Mouse (Mus musculus): Measurements from ENCODE around the gene Dcaf17.

Dcaf17 gene

DNA sequence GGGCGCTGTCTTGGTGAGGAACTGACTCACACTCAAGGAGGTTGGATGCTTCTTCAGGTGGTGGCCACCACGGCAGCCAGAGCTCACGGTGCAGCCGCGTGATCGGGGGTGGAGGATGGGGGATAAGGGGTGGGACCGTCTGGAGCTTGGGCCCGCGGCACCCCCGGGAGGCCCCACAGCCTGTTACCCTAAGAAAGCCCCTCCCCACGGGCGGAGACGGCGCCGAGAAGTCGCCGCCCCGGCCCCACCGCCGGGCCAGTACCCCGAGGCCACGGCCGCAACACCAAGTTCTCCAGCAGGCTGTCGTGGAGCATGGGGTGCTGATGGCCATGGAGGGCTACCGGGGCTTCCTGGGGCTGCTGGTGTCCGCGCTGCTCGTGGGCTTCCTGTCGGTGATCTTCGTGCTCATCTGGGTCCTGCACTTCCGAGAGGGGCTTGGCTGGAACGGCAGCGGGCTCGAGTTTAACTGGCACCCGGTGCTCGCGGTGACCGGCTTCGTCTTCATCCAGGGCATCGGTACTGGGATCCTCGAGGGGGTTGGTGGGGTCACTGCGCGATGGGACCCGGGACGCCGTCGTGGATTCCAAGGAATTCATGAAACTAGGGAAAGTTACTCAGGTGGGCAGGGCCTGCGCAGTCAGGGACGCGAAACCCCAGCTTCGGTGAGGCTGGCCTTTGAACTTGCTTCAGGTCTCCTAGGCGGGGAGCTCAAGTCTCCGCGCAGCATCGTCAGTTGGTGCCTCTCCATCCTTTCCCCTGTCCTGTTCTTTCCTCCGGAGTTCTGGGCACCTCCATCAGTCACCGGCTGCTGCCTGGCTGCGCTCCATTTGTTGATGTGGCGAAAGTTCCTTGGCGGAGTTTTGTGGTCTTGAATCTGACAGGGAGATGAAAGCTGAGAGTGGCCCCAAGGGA, 62.9 kb downstream of the Dcaf17 start, which contains the start of gene Cybrd1:
Gene Cybrd1 (plus strand): TSS at position 127 of the 912 bp plus-strand sequence.
- DNase-seq (ENCODE audit: extremely low read depth, insufficient read length, low spot score): peak; percentile 10

DNA sequence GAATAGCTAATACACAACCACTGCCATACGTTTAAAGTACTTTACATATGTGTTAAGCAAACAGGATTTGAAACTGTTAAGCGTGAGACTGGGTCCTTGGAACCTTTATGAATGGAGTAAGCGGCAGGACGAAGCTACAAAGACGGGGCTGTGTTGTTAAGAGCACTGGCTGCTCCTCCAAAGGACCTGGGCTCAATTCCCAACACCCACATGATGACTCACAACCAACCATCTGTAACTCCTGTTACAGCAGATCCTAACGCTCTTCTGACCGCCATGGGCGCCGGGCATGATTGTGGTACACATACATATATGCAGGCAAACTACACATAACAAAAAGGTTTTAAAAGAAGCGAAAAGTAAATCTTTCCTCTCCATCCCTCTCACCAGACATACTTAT, 65.7 kb downstream of the Dcaf17 start:
- DNase-seq (ENCODE audit: extremely low read depth, insufficient read length, low spot score): peak; percentile 9

DNA sequence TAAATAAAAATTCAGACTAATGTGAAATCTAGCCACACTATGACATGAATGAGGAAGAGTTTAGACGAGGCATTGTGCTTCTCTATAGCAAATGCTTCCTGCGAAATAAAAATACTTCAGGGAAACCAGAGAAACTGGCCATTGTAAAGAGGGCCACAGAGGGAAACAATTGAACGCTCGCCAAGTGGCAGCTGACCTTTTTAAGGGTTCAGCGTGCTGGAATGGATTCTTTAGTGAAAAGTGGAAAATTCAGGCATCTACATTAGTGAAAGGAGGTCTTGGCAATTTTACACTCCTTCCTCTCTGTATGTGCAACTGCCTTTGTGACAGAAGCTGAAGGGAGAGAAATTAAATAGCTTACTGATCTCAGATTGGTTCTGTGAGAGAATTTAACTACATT, 66.3 kb downstream of the Dcaf17 start:
- DNase-seq (ENCODE audit: extremely low read depth, insufficient read length, low spot score): no peak

DNA sequence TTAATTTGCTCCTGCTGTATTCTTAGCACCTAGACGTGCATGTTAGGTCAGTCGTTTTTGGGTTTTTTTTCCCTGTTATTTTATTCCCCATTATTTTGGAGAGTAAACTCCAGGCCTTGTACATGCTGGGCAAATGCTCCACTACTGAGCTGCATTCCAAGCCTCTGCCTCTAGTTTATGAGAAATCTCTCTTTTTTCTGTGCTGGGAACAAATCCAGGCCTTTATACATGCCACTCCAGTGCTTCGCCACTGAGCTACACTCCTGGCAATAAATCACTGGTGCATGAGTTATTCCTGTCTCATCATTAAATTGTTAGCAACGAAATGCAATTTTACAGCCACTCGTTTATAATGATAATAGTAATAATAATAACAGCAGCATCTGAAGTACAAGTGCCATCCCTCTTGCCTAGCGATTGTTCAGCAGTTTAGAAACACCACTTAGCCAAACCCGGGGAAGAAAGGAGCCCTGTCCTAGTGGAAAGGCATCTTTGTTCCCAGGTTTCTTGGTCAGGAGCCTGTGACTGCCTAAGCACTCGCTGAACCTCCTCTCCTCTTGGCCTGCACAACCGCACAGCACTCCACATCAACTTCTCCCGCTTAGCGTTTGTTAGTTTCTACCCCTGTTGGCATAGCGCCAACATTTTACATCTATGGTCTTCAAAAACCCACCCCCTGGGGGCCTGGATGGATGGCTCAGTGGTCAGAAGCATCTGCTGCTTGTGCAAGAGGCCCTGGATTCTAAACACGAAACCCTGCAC, 67.3 kb downstream of the Dcaf17 start:
- DNase-seq (ENCODE audit: extremely low read depth, insufficient read length, low spot score): no peak

DNA sequence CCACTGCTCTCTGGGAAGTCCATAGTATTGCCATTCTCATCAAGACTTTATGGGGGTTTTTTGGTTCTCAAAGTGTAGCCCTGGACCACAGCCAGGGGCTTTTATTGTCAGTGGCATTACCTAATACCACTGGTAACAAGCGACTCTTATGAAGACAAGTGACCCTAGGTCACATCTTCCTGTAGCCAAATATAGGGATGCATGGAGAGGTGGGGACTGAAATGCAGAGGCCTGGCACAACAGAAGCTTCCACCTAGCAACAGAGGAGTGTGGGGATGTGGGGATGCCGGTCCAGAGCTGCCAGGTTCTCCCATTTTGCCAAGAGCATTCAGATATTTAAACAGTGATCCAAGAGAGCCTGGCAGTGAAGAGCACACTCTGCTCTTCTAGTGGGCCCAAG, 68.5 kb downstream of the Dcaf17 start:
- no peak for DNase-seq (ENCODE audit: extremely low read depth, insufficient read length, low spot score)

DNA sequence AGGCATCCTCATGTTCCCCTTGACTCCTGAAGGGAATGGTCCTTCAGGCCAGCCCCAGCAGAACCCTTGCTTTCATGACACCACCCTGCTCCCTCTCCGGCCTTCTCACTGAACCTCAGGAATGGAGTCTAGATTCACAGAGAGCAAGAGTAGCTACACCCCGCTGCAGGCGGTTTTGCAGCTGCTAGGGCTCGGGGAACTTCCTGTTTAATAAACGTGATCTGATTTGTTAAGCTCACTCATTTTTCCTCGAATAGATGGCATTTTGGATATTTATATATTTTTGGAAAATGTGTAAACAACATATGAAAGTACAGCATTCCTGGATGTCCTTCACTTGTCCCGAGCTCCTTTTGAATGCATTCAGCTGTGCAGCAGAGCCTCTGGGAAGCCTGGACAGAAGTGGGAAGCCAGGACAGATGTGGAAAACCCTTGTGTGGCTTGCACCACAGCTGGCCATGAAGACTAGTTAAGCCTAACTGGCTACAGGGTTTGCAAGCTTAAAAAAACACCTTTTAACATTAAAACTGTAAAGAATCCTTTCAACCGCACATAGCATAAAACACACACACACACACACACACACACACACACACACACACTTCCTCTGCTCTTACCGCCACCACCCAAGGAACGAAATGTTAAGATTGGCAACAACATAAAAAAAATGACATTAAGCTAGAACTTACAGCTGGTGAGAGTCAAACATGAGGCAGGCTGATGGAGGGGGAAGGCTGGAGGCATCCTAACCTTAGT, 72.8 kb downstream of the Dcaf17 start:
- no peak for DNase-seq (ENCODE audit: extremely low read depth, insufficient read length, low spot score)

DNA sequence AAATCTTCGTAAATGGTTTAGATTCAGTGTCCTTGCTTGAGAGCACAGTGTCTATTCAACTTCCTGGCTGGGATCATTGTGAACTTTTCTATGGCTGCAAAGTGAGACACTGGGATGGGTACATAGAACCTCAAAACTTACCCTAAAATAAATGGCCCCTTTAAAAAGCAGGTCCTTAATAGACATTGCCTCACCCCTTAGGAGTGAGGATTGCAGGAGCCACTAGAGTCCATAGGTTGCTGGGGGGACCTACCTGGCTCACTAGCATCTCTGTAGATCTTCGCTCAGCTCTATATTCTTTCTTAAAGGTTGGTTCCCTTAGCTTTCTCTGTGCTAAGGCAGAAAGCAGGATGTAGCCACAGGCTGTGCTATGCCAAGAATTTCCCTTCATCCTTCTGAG, 75.2 kb downstream of the Dcaf17 start:
- no peak for DNase-seq (ENCODE audit: extremely low read depth, insufficient read length, low spot score)

DNA sequence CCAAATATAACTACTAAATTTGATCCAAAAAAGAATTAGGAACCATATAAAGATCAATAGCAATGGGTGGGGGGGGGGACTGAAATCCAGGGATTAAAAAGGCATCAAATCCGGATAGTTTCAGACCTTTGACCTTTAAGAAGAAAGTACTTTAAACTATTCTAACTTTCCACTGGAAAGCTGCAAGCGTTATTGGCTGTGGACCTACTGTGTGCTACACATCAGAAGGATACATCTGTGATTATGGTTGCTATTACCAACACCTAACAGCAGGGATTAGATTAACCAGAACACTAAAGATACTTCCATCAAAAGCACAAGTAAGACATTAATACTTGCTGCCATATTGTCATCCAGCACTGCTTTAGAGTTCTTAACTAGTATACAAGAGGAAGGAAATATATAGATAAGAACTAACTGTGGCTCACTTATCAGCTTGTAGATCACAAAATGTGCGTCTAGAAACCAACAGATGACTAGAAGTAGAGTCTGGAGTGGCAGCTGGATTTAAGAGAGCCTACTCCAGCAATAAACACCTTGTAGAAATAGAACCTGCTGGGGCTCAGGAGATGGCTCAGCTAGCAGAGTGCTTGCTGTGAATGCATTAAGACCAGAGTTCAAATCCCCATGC, 76.9 kb downstream of the Dcaf17 start:
- no peak for DNase-seq (ENCODE audit: extremely low read depth, insufficient read length, low spot score)

- DNase-seq (ENCODE audit: extremely low read depth, insufficient read length, low spot score): no peak
Observed at GRCm38 (mm10) chr2:71134041-71134505, 78.9 kb downstream of the Dcaf17 start.

DNA sequence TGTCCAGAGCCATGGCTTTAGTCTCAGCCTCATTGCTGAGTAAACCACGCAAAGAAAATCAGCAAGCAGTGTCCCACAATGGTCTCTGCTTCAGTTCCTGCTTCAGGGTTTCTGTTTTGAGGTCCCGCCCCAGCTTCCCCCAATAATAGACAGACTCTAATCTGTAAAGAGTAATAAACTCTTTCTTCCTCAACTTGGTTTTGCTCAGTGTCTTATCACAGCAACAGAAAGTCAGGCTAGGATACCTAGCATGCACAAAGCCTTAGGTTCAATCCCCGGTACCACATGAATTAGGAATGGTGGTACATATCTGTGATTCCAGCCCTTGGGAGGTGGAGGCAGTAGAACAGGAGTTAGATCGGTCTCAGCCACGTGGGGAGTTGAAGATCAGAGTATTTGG, 79.7 kb downstream of the Dcaf17 start:
- DNase-seq (ENCODE audit: extremely low read depth, insufficient read length, low spot score): no peak

DNA sequence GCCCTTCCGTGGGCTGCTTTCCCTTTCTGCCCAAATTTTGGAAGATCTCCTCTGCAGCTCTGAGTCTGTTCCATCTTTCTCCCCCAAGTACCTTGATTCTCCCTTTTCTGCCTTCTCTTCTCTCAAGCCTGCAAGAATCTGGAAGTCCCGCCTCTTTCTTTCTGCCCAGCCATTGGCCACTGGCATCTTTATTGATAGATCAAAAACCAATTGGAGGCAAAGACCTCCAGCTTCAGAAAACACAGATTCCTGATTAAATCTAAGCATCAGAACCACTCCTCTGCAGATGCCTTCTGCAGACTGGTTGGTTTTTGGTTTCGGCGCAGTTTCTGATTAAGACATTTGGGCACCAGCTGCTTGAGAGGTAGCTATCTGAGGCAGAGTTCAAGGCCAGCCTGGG, 85.5 kb downstream of the Dcaf17 start:
- DNase-seq (ENCODE audit: extremely low read depth, insufficient read length, low spot score): no peak

- no peak for DNase-seq (ENCODE audit: extremely low read depth, insufficient read length, low spot score)
Observed at GRCm38 (mm10) chr2:71142410-71142809, 87.3 kb downstream of the Dcaf17 start.

GRCm38 (mm10) chr2:71145853-71146252, 90.7 kb downstream of the Dcaf17 start:
- DNase-seq (ENCODE audit: extremely low read depth, insufficient read length, low spot score): no peak

DNA sequence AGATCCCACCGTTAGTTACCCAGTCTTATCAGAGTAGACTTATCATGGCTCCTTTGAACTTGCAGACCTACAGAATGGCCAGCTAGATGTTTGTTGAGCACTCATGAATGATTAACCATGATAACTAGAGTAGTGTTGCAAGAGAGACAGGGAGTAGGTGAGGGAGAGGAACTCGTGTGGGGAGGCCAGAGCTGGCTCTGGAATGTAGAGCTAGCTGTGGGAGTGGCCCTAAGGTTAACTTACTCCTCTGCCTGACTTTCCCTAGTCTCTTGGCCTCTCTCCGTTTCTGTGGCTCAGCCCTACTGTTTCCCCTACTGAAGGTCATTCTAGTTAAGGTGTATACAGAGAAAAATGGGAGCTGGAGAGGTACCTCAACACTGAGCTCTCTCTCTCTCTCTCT, 91.1 kb downstream of the Dcaf17 start:
- DNase-seq (ENCODE audit: extremely low read depth, insufficient read length, low spot score): no peak

- DNase-seq (ENCODE audit: extremely low read depth, insufficient read length, low spot score): no peak
Observed at GRCm38 (mm10) chr2:71147816-71148215, 92.7 kb downstream of the Dcaf17 start.
